Mouse (Mus musculus) embryo, embryonic 9.5 days (tissue): ENCODE results near the gene Ptf1a.
A peak's percentile ranks its signal among the peaks of the same experiment; 100 is the strongest.

ENCODE experiments used
- DNase-seq: peaks from one replicate; pipeline ENCODE4 v3.0.0-alpha.2; 2017; ENCODE audit errors: extremely low spot score

Ptf1a gene

DNA sequence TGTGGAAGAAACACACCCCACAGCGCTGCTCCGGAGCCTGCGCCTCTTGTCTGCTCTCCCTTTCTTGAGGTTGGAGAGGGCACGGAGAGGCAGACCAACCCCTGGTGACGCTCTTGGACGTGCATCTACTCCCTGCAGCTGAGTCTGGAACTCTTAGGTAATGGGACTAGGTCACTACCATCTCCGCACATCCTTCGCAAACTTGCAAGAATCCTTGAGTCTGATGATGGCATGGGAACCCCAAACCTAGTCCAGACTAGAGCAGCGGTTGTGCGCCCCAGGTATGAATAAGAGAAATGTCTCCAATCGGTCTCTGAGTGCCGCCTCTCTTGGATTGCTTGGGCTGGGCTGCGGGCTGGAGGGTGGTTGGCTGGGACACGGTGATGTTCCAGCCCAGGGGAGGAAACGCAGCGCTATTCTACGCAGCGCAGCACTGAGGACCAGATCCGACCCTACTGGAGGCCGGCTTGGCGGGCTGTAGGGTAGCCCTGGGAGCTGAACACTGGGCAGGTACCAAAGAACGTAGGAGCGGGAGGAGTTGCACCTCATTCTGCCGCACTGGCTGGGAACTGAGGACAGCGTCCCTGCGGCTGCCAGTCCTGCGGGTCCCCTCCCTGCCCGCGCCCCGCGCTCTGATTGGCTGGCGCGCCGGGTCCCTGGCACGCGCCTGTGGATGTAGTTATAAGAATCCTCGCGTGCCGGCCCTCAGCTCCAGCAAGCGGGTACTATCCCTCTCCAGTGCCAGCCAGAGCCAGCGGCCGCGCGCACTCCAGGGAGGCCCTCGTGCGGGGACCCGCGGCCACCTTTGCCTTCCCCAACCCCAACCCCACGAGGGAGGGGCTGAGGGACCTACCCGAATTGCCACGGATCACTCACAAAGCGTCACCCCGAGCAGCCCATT is at the start of gene Ptf1a:
TSS of gene Ptf1a (plus strand) at position 733 of the 901 bp plus-strand sequence.
- DNase-seq: peak; percentile 48

DNA sequence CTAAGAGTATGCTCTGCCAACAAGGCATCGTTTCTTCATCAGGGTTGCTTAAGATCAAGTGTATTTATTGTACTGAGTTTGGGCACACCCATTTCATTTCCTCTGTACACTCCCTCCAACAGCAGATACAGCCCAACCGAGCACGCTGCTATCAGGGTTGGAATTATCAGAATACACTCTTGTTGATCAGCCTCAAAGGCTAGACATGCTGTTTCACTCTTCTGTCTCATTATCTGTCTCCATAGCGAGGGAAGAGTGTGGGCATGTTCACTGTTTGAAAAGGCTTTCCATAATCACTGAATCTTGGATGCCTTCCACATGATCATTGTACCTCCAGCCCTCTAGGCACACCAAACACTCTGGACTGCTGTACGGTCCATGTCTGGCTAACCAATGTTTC is 40.1 kb upstream of the Ptf1a start:
- no peak for DNase-seq

DNA sequence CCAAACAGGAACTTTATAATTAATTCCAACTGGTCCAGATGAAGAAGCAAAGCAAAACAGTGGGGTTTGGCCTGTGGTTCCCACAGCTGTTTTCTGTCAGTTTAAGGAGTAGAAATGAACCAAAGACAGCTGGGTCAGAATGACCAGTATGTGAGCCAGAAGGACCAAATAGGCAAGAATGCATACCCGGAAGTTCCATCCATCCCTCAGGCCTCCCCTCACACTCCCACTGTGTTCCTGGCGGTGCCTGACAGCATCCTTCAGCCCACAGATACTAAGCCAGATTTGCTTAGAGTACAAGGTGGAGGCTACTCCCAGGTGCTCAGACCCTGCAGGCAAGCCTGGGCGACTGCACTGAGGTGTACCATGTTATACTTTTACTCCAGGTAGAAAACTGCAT is 38.9 kb upstream of the Ptf1a start:
- DNase-seq: no peak

DNA sequence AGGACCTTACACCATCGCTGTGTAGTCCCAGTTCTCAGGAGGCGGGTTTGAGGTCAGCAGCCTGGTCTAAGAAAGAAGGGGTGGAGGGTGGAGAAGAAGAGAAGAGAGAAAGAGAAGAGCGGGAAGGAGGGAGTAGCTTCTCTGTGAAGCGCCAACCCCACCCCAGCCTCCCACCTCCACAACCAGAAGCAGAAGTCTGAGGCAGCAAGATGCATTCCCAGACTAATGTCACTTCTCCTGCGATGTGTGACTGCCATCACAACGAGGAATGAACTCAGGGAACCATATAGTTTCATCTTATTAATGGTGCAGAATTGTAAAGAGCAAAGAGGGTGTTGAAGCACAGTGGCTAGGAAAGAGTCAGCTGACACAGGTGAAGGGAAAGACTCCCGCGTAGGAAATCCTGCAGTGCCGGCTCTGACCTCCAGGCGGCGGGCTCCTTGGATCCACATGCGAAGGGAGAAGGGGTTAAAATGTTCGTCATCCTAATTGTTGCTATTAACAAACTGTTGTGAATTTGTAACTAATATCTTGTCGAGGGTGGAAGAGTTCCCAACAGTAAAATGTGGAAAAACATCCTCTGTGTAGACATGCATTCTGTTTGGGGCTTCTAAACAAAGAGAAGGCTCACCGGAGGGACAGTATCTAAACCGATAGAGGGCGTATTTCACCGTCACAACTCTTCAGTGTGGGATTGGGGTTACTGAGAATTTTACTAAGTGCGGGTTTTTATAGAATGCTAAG is 31.1 kb upstream of the Ptf1a start:
- DNase-seq: peak; percentile 71

DNA sequence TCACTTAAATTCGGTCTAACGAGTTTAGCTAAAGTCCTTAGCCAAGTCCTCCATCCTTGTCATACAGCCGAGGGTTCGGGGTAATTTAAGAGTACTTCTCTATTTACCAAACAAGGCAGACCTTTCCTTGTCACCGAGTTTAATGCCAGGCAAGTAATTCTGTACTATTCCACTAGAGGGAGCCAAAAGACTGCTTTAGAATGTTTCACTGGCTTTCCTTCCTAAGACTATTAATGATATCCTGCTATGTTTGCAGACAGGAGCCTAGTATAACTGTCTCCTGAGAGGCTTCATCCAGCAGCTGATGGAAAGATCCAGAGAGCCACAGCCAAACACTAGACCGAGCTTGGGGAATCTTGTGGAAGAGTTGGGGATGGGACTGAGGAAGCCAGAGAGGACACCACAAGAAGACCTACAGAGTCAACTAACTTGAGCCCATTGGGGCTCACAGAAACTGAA is 30.4 kb upstream of the Ptf1a start:
- peak; percentile 82 for DNase-seq

DNA sequence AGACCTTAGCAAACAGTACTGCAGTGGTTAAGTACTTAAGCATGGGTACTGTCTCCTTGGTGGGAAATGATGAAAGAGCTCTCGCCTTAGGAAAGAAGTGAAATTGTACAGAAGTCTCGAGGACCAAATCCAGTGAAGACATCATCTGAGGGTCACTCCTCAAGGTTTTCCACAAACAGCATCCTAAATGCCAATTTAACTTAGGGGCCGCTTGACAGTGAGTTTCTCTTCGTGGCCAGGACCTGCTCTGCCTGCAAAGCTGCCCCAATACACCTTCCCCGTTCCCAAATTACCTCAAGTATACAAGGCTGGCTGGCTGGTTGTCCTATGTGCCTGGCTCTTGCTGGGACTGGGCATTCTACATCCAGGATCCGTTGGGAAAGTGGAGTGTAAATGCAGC is 29.4 kb upstream of the Ptf1a start:
- no peak for DNase-seq

DNA sequence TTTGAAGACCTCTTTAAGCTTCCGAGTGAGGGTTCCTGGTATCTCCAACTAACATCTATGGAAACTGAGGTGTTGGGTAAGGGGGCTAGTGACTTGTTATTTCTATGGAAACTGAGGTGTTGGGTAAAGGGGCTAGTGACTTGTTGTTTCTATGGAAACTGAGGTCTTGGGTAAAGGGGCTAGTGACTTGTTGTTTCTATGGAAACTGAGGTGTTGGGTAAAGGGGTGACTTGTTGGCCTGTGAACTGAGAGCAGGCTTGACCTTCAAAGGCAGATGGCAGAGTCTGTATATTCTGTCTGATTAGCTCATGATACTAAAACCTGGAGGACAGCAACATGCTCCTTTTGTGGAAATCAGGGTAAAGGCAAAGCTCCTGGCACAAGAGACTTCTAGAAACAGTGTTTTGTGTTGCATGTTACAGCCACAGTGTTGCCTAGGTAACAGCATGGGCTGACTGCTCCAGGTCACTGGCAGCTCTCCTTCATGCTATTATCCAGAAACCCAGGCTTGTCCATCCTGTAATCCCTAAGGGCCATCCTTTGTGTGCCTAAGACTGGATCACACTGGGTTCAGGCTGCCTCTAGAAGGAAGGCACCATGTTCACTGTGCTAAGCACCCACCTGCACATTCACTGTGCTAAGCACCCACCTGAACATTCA is 25.6 kb upstream of the Ptf1a start:
- DNase-seq: no peak

DNA sequence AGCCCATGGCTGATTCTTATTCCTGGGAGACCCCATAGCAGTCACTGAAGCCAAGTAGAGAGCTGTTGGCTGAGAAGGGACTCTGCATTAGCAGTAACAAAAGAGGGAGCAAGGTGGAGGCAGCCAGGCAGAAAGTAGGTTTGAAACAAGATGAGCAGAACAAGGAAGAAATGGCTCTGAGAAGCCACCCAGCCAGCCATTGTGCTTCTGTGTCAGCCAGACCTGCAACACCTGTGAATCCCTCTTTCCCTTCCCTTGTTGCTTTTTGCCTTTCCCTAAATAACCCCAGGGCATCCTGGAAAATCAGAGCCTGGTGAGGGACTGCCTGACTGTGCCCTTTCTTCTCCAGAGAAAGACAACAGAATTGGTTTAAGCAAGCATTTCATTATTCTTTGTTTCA is 23.2 kb upstream of the Ptf1a start:
- DNase-seq: no peak

DNA sequence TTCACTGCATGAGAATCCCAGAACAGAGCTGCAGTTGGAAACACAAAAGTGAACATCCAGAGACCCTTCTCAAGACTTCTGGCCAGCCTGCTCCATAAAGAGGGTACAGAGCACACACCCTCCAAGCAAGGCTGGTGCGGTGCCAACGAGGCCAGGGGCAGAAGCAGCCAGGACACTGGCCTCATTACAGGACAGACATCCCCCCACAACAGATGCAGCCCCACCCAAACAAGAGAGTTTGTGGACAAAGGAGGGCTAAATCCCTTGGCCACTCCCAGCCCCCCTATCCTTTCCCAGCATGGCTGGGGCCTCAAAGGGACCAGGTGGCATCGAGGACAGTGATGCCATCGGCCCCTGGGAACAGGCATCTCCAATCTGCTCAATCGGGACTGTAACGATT is 22.4 kb upstream of the Ptf1a start:
- no peak for DNase-seq

DNA sequence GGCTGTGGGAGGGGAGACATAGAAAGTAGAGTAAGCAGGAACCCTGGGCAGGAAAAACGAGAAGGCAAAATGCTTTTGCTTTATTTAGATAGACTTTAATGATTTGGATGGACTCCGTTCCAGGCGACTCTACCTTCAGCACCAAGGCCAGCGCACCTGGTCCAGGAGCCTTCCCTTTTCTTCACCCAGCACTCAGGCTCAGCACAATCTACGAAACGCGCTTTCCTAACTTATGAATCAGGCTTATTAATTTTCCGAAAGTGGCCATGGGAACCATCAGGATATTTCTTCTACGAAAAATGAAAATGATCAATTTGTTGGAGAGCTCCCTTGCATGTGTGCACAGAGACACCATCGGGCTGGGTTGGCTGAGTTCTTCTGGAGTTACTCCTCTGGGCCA is 16.4 kb upstream of the Ptf1a start:
- peak; percentile 68 for DNase-seq

DNA sequence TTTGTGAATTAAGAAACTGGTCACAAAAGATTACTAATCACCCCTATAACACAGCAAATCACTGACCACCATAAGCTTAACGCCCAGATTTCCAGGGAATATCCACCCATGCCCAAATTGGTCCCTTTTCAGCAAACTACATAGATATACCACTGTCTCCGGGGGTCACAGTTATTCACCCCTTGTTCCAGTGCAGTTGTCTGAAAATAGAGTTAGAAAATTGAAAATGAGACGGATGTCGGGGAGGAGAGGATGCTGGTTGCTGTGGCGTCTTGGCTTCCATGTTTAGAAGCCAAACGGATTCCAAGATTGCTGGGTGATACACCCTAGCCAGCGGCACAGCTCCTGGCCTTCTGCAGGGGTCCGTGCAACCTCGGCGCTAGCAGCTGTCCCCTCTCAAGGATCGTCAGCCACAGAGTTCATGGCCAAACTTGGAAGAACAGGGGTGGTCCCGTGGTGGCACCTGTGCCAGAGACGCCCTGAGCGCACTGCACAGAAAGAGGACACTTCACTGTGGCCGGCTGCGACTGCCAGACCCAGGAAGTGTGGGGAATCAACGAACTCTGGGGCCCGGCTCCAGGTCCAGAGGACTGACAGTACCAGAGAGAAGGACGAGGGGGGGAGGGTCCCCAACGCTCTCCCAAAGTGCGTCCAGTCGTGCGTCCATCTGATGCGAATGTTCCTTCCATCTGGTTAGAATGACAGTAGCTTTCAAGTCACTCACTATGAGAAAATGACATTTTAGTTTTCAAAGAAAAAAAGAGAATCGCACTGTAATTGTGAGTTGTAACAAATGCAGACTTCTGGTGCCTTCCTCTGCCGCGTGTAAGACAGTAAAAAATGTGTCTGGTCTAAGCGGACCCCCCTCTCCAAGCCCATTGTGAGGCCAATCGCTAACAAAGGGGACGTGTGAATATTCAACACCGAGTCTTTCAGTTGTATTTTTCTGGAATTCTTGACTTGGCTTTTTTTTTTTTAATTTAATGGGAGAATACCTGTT is 15.5 kb upstream of the Ptf1a start:
- peak; percentile 20 for DNase-seq

DNA sequence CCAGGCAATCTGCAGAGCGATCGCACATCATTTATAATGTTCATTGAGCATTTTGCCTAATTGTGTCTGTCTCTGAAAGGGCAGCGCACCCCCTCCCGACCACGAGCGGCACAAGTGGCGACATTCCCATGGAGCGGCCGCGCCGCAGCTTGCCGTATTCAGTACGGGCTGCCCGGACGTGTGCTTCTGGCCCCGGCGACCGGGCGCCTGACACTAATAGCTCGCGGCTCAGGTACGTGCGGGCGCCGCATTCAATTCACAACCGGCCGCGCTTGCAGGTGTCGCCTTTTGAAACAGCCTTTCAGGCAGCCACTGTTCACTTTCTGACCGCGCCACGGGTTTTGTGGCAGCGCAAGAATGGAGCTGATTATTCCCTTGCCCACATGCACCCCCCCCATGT is 14.7 kb upstream of the Ptf1a start:
- DNase-seq: peak; percentile 28

DNA sequence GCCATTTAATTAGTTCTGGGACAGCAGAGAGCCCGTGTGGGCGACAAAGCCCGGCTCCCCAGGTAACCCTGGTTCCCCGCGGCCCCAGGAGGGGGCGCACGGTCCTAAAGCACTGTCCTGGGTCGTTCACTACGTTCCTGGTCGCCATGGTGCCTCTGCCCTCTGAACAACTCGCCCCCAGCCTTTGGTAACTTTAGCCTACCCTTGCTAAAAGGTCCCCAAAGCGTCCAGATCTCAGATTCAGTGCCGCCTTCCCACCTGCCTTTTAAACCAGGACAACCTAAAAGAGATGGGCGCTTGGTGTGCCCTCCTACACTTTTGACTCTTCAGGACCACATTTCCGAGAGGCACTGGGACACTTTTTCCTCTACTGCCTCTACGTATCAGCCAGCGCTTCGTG is 14.3 kb upstream of the Ptf1a start:
- no peak for DNase-seq

DNA sequence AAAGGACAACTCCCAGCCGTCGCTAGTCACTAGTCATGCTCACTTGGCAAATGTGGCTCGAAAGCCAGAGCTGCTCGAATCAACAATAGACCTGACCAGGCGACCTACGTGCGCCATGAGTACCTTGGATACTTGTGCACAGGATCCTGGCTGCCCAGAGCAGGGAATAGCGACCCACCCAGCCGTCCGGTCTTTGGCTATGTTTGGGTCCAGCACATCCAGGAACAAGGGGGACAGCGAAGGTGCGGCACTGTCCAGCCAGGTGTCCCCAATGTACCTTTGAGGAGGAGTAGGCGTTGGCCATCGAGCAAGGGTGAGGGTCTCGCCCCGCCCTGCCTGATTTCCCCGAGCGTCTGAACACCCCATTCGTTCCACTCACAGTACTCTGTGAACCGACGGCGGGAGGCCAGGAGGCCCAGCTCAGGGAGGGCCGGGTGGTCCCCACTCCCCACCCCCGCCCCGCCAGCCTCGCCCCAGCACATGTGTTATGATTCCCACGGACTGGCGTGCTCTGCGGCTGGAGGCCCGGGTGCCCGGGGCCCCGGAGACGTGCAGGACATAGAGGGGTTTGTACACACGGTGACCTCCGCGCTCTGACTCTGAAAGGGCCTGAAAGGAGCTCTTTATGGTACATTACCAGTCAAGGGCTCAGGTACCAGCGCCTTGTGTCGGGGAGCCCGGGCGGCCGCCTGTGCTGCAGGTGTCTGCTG is 13.7 kb upstream of the Ptf1a start:
- peak; percentile 12 for DNase-seq

DNA sequence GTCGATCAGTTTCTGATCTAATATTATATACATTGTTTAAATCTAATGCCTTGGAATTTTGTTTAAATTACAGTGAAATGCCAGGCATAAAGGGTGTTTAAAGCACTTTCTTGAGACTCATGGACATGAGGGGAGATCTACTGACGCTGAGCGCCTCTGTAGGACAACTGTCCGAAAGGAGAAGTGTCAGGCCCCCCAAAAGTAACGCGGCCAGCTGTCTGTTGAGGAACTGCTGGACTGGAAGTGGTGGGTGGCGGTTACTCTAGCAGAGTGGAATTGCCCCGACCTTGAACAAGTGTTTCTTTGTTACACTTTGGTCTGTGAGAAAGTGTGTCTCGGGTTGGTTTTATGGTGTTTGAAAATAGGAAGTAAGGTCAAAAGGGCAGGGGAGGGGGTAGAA is 1.1 kb upstream of the Ptf1a start:
- no peak for DNase-seq

DNA sequence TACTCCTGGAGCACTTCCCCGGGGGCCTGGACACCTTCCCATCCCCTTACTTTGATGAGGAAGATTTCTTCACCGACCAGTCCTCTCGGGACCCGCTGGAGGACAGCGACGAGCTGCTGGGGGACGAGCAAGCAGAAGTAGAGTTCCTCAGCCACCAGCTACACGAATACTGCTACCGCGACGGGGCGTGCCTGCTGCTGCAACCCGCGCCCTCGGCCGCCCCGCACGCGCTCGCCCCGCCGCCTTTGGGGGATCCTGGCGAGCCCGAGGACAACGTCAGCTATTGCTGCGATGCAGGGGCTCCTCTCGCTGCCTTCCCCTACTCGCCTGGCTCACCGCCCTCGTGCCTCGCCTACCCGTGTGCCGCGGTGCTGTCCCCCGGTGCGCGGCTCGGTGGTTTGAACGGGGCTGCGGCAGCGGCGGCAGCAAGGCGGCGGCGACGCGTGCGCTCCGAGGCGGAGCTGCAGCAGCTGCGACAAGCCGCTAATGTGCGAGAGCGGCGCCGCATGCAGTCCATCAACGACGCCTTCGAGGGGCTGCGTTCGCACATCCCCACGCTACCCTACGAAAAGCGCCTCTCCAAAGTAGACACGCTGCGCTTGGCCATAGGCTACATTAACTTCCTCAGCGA is 523 bp downstream of the Ptf1a start:
- peak; percentile 40 for DNase-seq

DNA sequence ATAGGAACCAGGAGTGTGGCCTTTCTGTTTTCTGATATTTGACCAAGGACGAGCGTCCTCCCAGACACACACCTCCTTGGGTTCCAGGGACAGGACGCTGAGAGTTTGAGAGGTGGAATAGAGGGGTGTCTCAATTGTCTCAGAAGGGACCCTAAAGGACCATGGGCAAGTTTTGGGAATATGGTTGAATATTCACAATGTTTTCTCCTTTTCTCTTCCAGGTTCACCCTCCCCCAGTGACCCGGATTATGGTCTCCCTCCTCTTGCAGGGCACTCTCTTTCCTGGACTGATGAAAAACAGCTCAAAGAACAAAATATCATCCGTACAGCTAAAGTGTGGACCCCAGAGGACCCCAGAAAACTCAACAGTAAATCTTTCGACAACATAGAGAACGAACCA is 1.3 kb downstream of the Ptf1a start:
- DNase-seq: peak; percentile 17

DNA sequence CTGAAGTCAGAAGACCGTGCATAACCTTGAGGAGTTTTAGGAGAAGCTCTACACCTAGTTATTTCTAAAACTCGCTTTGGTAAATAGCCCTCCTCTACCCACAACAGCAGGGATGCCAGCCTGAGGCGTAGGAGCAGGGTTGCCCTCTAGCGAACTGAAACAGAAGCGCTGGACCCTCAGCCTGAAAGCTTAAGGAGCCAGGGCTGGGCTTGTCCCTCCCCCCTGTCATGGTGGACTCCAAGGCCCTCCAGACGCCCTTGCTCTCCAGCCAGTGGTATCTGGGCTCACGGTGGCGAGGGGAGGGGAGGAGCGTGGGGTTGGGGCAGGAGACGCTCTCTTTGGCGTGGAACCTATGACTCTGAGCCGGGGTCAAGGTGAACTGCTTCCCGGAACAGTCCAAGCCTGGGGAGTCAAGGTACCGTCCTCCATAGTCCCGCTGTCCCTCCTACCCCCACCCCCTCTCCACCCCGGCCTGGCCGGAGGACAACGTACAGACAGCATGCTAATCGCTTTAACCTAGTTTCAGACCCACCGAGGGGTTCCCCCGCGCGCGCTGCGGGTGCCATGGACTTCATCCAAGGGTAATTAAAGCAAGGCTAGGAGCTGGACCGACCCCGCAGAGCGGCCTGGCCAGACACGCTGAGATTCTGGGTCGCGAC is 2.7 kb downstream of the Ptf1a start:
- peak; percentile 66 for DNase-seq

DNA sequence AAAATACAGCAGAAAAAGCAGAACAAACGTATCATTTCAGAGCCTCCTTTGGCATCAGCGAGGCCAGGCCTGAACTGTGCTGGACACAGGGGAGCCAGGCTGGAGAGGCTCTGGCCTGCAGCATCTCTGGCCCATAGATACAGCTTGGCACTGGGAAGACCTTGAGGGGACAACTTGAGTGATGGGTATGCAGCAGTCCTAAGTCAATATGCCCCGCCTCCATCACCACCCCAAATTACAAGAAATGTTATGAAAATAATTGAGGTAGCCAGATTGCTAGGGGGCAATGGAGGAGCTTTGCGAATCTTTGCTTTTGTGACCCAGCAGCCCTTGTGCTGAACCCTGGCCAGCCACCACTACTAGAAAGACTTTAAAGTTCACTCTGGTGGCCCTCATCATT is 3.8 kb downstream of the Ptf1a start:
- DNase-seq: peak; percentile 7
